8 mouse cellular contexts compared by ENCODE assay signal in genomic region chr11:48852624-48853473, GRCm38 (mm10). TPM values are rescaled to one million over a fixed set of nuclear protein-coding genes. Genes with fewer than 3 reads are reported as not detected.
DNase-seq lines count a peak whose midpoint lies in the region; ATAC-seq and TF ChIP-seq lines count a peak whose summit lies in the region.

No protein-coding gene starts in this region.

- peak overlapping the region; percentile 61 for H3K4me3 ChIP-seq in embryonic facial prominence, embryonic 14.5 days (ENCODE audit: low read depth, low read length)
- peak overlapping the region; percentile 64 for H3K4me3 ChIP-seq in liver, embryonic 11.5 days (ENCODE audit: low read depth, low read length)
- peak overlapping the region; percentile 46 for H3K4me3 ChIP-seq in stomach, postnatal 0 days (ENCODE audit: low read depth, low read length)

- H3K27me3 ChIP-seq in embryonic facial prominence, embryonic 14.5 days (replicated peaks; ENCODE audit: control insufficient read depth, insufficient read depth, low read length), result peaks cover 6% of the 10 kb centered on the region; the same call in 1 of the 2 replicates
- H3K27me3 ChIP-seq in liver, embryonic 11.5 days (replicated peaks; ENCODE audit: control insufficient read depth, insufficient read depth, low read length), result peaks cover 8% of the 10 kb centered on the region
- H3K27me3 ChIP-seq in stomach, postnatal 0 days (ENCODE audit: control insufficient read depth, insufficient read depth, low read length), result no peaks in the 10 kb centered on the region

- peak overlapping the region; percentile 66 for H3K9ac ChIP-seq in embryonic facial prominence, embryonic 14.5 days (ENCODE audit: low read depth, low read length)
- peak overlapping the region; percentile 58; the same call in 1 of the 2 replicates for H3K9ac ChIP-seq in liver, embryonic 11.5 days (ENCODE audit: low read depth, low read length)
- peak overlapping the region; percentile 53 for H3K9ac ChIP-seq in stomach, postnatal 0 days (ENCODE audit: low read length)

- TF ChIP-seq CTCF in stomach, postnatal 0 days (IDR thresholded peaks at IDR 0.05; ENCODE audit: low read depth), result no peak

- no peak overlapping the region for H3K27ac ChIP-seq in embryonic facial prominence, embryonic 14.5 days (replicated peaks; ENCODE audit: low read depth, low read length)
- H3K27ac ChIP-seq in liver, embryonic 11.5 days (ENCODE audit: low read depth, low read length), result no peak overlapping the region
- H3K27ac ChIP-seq in stomach, postnatal 0 days (replicated peaks), result no peak overlapping the region

- DNase-seq in embryo, embryonic 11 days, result peak; percentile 56
- DNase-seq in embryo, embryonic 9.5 days (ENCODE audit: extremely low spot score), result no peak
- peak; percentile 31 for DNase-seq in 3134 (ENCODE audit: extremely low read depth, insufficient read length, low spot score)
- DNase-seq in embryonic facial prominence, embryonic 14.5 days (ENCODE audit: low spot score), result no peak
- peak; percentile 64 for DNase-seq in liver, embryonic 11.5 days (ENCODE audit: low spot score)
- no peak for DNase-seq in stomach, postnatal 0 days (ENCODE audit: low spot score)
- DNase-seq in right cerebral cortex, adult 18-20 months, result no peak
- DNase-seq in cerebellum, postnatal 4 days (ENCODE audit: low spot score in 2 of 2), result no peak

- H3K4me2 ChIP-seq in embryonic facial prominence, embryonic 14.5 days (ENCODE audit: low read depth, low read length), result peak overlapping the region; percentile 75
- peak overlapping the region; percentile 95 for H3K4me2 ChIP-seq in liver, embryonic 11.5 days
- peak overlapping the region; percentile 78 for H3K4me2 ChIP-seq in stomach, postnatal 0 days (replicated peaks; ENCODE audit: low read depth)

- 10% methylated on average over 23 of the region's 23 CpGs for WGBS in embryonic facial prominence, embryonic 14.5 days
- 8% methylated on average over 23 of the region's 23 CpGs for WGBS in liver, embryonic 11.5 days
- 10% methylated on average over 23 of the region's 23 CpGs for WGBS in stomach, postnatal 0 days

- no peak for TF ChIP-seq EP300 in stomach, postnatal 0 days (optimal IDR thresholded peaks at IDR 0.05)

- H3K4me1 ChIP-seq in embryonic facial prominence, embryonic 14.5 days (ENCODE audit: control insufficient read depth, insufficient read depth, low read length), result peaks cover 12% of the 10 kb centered on the region
- peaks cover 16% of the 10 kb centered on the region; the same call in 1 of the 2 replicates for H3K4me1 ChIP-seq in liver, embryonic 11.5 days (replicated peaks; ENCODE audit: control insufficient read depth, insufficient read depth, low read length)
- no peaks in the 10 kb centered on the region for H3K4me1 ChIP-seq in stomach, postnatal 0 days (replicated peaks; ENCODE audit: control insufficient read depth, insufficient read depth)

- H3K9me3 ChIP-seq in embryonic facial prominence, embryonic 14.5 days (ENCODE audit: control insufficient read depth, low read length), result no peaks in the 10 kb centered on the region
- H3K9me3 ChIP-seq in liver, embryonic 11.5 days (ENCODE audit: control insufficient read depth, low read length), result no peaks in the 10 kb centered on the region; the same call in 1 of the 2 replicates
- no peaks in the 10 kb centered on the region for H3K9me3 ChIP-seq in stomach, postnatal 0 days (ENCODE audit: control insufficient read depth, low read length)

- H3K36me3 ChIP-seq in embryonic facial prominence, embryonic 14.5 days (ENCODE audit: control insufficient read depth, insufficient read depth, low read length), result no peaks in the 10 kb centered on the region
- H3K36me3 ChIP-seq in liver, embryonic 11.5 days (ENCODE audit: control insufficient read depth, insufficient read depth, low read length), result no peaks in the 10 kb centered on the region
- H3K36me3 ChIP-seq in stomach, postnatal 0 days (ENCODE audit: control insufficient read depth, insufficient read depth, low read length), result no peaks in the 10 kb centered on the region

- no peak for ATAC-seq in embryonic facial prominence, embryonic 14.5 days (ENCODE audit: low read depth)
- no peak for ATAC-seq in liver, embryonic 11.5 days (replicated peaks; ENCODE audit: low FRiP score)
- ATAC-seq in stomach, postnatal 0 days (ENCODE audit: low FRiP score, low TSS enrichment), result no peak

RNA-seq across cellular contexts. Expression of gene Irgm1, which starts 18.6 kb away (rescaled TPM):
- 6.9 and 7.6 TPM in 2 replicates for polyA plus RNA-seq in embryonic facial prominence, embryonic 14.5 days (2014; fragmentation: Nextera tagmentation; extraction: Ambion mirVana)
- polyA plus RNA-seq in liver, embryonic 11.5 days (2014; fragmentation: Nextera tagmentation; extraction: Ambion mirVana), result 15.2 and 17.2 TPM in 2 replicates
- 12.8 and 14.4 TPM in 2 replicates for polyA plus RNA-seq in stomach, postnatal 0 days (2015; fragmentation: Nextera tagmentation; extraction: Ambion mirVana)

RNA-seq across cellular contexts. Expression of gene Gm12184, which starts 26.4 kb away (rescaled TPM):
- polyA plus RNA-seq in embryonic facial prominence, embryonic 14.5 days (2014; fragmentation: Nextera tagmentation; extraction: Ambion mirVana), result 3.4 and 4.6 TPM in 2 replicates
- polyA plus RNA-seq in liver, embryonic 11.5 days (2014; fragmentation: Nextera tagmentation; extraction: Ambion mirVana), result 6.2 and 7.6 TPM in 2 replicates
- polyA plus RNA-seq in stomach, postnatal 0 days (2015; fragmentation: Nextera tagmentation; extraction: Ambion mirVana), result 5.0 and 7.3 TPM in 2 replicates

RNA-seq across cellular contexts. Expression of gene Trim7, which starts 26.9 kb away (rescaled TPM):
- polyA plus RNA-seq in embryonic facial prominence, embryonic 14.5 days (2014; fragmentation: Nextera tagmentation; extraction: Ambion mirVana), result 1.3 TPM in 2 replicates
- 0.18 and 0.38 TPM in 2 replicates for polyA plus RNA-seq in liver, embryonic 11.5 days (2014; fragmentation: Nextera tagmentation; extraction: Ambion mirVana)
- polyA plus RNA-seq in stomach, postnatal 0 days (2015; fragmentation: Nextera tagmentation; extraction: Ambion mirVana), result 3.0 and 3.4 TPM in 2 replicates

RNA-seq across cellular contexts. Expression of gene Trim41, which starts 35.7 kb away (rescaled TPM):
- 5.2 and 5.3 TPM in 2 replicates for polyA plus RNA-seq in embryonic facial prominence, embryonic 14.5 days (2014; fragmentation: Nextera tagmentation; extraction: Ambion mirVana)
- 3.5 and 4.5 TPM in 2 replicates for polyA plus RNA-seq in liver, embryonic 11.5 days (2014; fragmentation: Nextera tagmentation; extraction: Ambion mirVana)
- 3.6 and 4.0 TPM in 2 replicates for polyA plus RNA-seq in stomach, postnatal 0 days (2015; fragmentation: Nextera tagmentation; extraction: Ambion mirVana)

RNA-seq across cellular contexts. Expression of gene Gm5431, which starts 49.2 kb away (rescaled TPM):
- polyA plus RNA-seq in embryonic facial prominence, embryonic 14.5 days (2014; fragmentation: Nextera tagmentation; extraction: Ambion mirVana), result 0.36 and 0.56 TPM in 2 replicates
- polyA plus RNA-seq in liver, embryonic 11.5 days (2014; fragmentation: Nextera tagmentation; extraction: Ambion mirVana), result 0.16 and 0.30 TPM in 2 replicates
- polyA plus RNA-seq in stomach, postnatal 0 days (2015; fragmentation: Nextera tagmentation; extraction: Ambion mirVana), result 0.22 and 0.33 TPM in 2 replicates

Comparison
In these comparisons a context has a peak if more than half of its experiments do, and no peak if none do; other contexts are left out.
1. DNase-seq: peak in embryo, embryonic 11 days (single experiment), 3134 (single experiment) and liver, embryonic 11.5 days (single experiment); none in embryo, embryonic 9.5 days (single experiment), embryonic facial prominence, embryonic 14.5 days (single experiment), stomach, postnatal 0 days (single experiment), right cerebral cortex, adult 18-20 months (single experiment) and cerebellum, postnatal 4 days (0 of 2).
2. Peak in every context shown above with its lines, with median percentiles within 50 percentile points of each other: H3K4me2 ChIP-seq, H3K4me3 ChIP-seq and H3K9ac ChIP-seq.